Mouse (Mus musculus) lung, embryonic 14.5 days (tissue): ENCODE data around the gene Elf3. TPM values are rescaled to one million over a fixed set of nuclear protein-coding genes. Genes with fewer than 3 reads are reported as not detected.
"Not testable (repeated sequence)": the region's sequence is repeated elsewhere in the genome, so short reads cannot be mapped to it uniquely, and the experiment has no call there.

Experiments used
- ATAC-seq: fragments of 200-750 bp; cut with Nextera tagmentation; 2 replicates; pipeline ENCODE4 v1.8.0; 2017; ENCODE audit warnings: mild to moderate bottlenecking, moderate TSS enrichment, moderate library complexity; ENCODE audit not compliant: insufficient read depth
- DNase-seq: peaks from one replicate; pipeline ENCODE4 v3.0.0-alpha.2; 2015
- H3K27ac ChIP-seq: fragments of 300-500 bp; sonication (generic); 2 replicates; pipeline ENCODE4 v1.5.1; 2014; ENCODE audit warnings: low read depth, mild to moderate bottlenecking, moderate library complexity
- H3K27me3 ChIP-seq: fragments of 300-500 bp; sonication (generic); 2 replicates; pipeline ENCODE4 v1.6.1; 2014; ENCODE audit warnings: low read length, control low read depth; ENCODE audit not compliant: insufficient read depth
- H3K36me3 ChIP-seq: fragments of 300-500 bp; sonication (generic); 2 replicates; pipeline ENCODE4 v1.6.1; 2014; ENCODE audit warnings: control low read depth; ENCODE audit not compliant: insufficient read depth
- H3K4me1 ChIP-seq: fragments of 300-500 bp; sonication (generic); 2 replicates; pipeline ENCODE4 v1.6.1; 2014; ENCODE audit warnings: antibody characterized with exemption, control low read depth; ENCODE audit not compliant: insufficient read depth
- H3K4me2 ChIP-seq: fragments of 300-500 bp; sonication (generic); 2 replicates; pipeline ENCODE4 v1.6.1; 2014; ENCODE audit warnings: mild to moderate bottlenecking
- H3K4me3 ChIP-seq: fragments of 300-500 bp; sonication (generic); 2 replicates; pipeline ENCODE4 v1.5.1; 2014; ENCODE audit warnings: low read depth, low read length
- H3K9ac ChIP-seq: fragments of 300-500 bp; sonication (generic); 2 replicates; pipeline ENCODE4 v1.6.1; 2014
- H3K9me3 ChIP-seq: fragments of 300-500 bp; sonication (generic); 2 replicates; pipeline ENCODE4 v1.6.1; 2016; ENCODE audit warnings: low read depth, low read length, control low read depth
- CTCF ChIP-seq: IDR thresholded peaks from 2 replicates; pipeline ENCODE4 v1.5.1; 2016; ENCODE audit warnings: antibody characterized with exemption, low read depth
- whole genome bisulfite sequencing: fragments of 180-500 bp; shearing (Covaris S2); extraction: QIAGEN DNeasy Blood & Tissue Kit; methylation state at CpG from one replicate; pipeline ENCODE4 v1.1.7; 2014; 5-methylcytosine and 5-hydroxymethylcytosine counted together
- polyA plus RNA-seq: library from polyadenylated mRNA; unstranded; fragments of >200 nt; fragmentation: Nextera tagmentation; extraction: Ambion mirVana; gene quantifications from 2 replicates; pipeline ENCODE4 v1.2.1, GENCODE M21; 2014

The Elf3 gene
- polyA plus RNA-seq, 1 experiment from 2014 or later, result 13.5 TPM

GRCm38 (mm10) chr1:135260931-135261330 lies 2.6 kb upstream of the Elf3 start:
- ATAC-seq (peak; percentile 50), DNase-seq (peak; percentile 74)
- Histone ChIP-seq H3K4me3 (no peak overlapping the region), H3K4me2 (peak overlapping the region; percentile 35; the same call in 1 of the 2 replicates), H3K27me3 (no peaks in the 10 kb centered on the region), H3K27ac (peak overlapping the region; percentile 86), H3K9ac (no peak overlapping the region), H3K4me1 (peaks cover 7% of the 10 kb centered on the region; the same call in 1 of the 2 replicates), H3K36me3 (peaks cover 33% of the 10 kb centered on the region), H3K9me3 (no peaks in the 10 kb centered on the region)
- no peak for TF ChIP-seq CTCF
- WGBS, result 58% methylated on average over 6 of the region's 6 CpGs

DNA sequence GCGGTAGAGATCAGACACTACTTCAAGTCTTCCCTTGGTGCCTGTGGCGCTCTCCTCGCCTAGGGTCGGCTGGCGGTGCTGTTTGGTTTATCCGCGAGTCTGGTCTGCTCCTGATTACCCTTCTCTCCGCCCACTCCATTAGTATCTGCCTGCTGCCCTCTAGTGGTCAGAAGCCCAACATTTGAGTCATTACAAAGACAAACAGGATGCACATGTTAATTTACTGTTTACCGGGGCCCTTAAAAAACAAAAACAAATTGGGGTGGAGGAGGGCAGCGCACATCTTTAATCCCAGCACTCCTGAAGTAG lies 714 bp upstream of the Elf3 start:
- H3K9ac ChIP-seq, result peak overlapping the region; percentile 40
- peaks cover 16% of the 10 kb centered on the region for H3K36me3 ChIP-seq
- no peaks in the 10 kb centered on the region for H3K27me3 ChIP-seq
- peaks cover 7% of the 10 kb centered on the region; the same call in 1 of the 2 replicates for H3K4me1 ChIP-seq
- ATAC-seq, result peak; percentile 79
- no peaks in the 10 kb centered on the region for H3K9me3 ChIP-seq
- H3K27ac ChIP-seq, result peak overlapping the region; percentile 94
- WGBS, result 1% methylated on average over 10 of the region's 10 CpGs
- H3K4me3 ChIP-seq, result peak overlapping the region; percentile 29
- TF ChIP-seq CTCF, result peak; percentile 92
- peak overlapping the region; percentile 66 for H3K4me2 ChIP-seq
- DNase-seq, result peak; percentile 95

DNA sequence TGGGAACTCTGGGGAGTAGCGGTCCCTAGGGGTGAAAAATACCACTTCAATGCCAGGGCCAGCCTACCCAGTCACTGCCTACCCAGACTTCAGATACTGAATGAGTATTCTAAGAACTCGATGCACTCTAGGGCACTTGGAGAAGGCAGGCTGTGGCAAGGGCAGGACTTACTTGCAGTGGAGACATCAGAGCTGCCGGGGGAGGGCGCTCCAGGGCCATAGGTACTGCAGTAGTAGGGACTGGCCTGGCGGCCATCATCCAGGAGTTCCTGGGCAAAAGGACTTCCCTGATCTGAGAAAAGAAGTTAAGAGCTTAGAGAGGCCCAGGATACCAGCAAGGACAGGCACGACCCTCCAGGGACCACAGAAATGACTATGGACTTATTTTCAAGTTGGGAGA lies 2.1 kb downstream of the Elf3 start:
- DNase-seq (no peak), ATAC-seq (no peak)
- 81% methylated on average over 6 of the region's 6 CpGs for WGBS
- Histone ChIP-seq H3K9me3 (no peaks in the 10 kb centered on the region), H3K36me3 (no peaks in the 10 kb centered on the region), H3K9ac (no peak overlapping the region), H3K27me3 (no peaks in the 10 kb centered on the region), H3K4me3 (no peak overlapping the region), H3K27ac (no peak overlapping the region), H3K4me1 (peaks cover 10% of the 10 kb centered on the region), H3K4me2 (no peak overlapping the region)
- no peak for TF ChIP-seq CTCF

DNA sequence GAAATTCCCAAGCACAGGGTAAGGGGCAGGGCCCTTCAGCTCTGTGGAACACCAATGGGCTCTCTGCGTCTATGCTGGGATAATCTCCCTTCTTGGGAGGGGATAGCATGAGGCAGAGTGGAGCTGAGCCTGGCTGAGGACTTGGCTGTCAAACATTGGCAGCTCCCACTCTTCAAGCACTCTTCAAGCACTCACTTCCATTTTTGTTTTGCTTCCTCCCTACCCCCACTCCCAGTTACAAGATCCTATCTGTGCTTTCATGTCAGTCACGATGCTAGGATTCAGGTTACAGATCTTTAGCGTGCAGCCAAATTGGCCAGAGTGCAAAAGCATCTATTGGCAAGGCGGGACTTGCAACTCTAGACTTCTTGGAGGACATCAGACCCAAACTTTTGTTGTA lies 5.5 kb downstream of the Elf3 start:
- ATAC-seq (peak; percentile 66), DNase-seq (peak; percentile 61)
- H3K4me1 ChIP-seq, result peaks cover 3% of the 10 kb centered on the region; the same call in 1 of the 2 replicates
- WGBS, result 14% methylated on average over 4 of the region's 4 CpGs
- H3K27me3 ChIP-seq, result no peaks in the 10 kb centered on the region
- H3K4me3 ChIP-seq, result no peak overlapping the region
- TF ChIP-seq CTCF, result no peak
- H3K9ac ChIP-seq, result no peak overlapping the region
- H3K36me3 ChIP-seq, result no peaks in the 10 kb centered on the region
- no peak overlapping the region for H3K4me2 ChIP-seq
- H3K27ac ChIP-seq, result no peak overlapping the region
- H3K9me3 ChIP-seq, result no peaks in the 10 kb centered on the region

DNA sequence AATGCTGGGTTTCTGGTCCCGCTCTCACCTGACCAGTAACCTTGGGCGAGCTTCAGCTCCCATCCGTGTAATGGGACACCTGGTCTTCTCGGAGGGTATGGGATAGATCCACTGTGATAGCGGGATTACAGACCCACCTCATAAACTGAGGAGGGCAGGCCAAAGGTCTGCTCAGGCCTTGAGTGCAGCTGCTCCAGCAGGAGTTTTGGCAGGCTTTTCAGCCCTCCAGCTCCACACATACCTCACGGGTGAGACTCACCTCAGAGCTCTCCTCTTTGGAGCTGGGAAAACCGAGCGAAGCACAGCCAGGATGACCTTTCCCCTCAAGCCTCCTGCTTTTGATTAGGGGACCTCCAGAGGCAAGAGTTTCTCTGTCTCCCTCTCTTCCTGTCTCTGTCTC lies 7.0 kb downstream of the Elf3 start:
- no peaks in the 10 kb centered on the region for H3K9me3 ChIP-seq
- no peak overlapping the region for H3K9ac ChIP-seq
- no peak for TF ChIP-seq CTCF
- WGBS, result 77% methylated on average over 8 of the region's 8 CpGs
- ATAC-seq (no peak), DNase-seq (no peak)
- H3K4me3 ChIP-seq, result no peak overlapping the region
- H3K36me3 ChIP-seq, result no peaks in the 10 kb centered on the region
- H3K27ac ChIP-seq, result no peak overlapping the region
- H3K4me2 ChIP-seq, result no peak overlapping the region
- H3K4me1 ChIP-seq, result peaks cover 3% of the 10 kb centered on the region; the same call in 1 of the 2 replicates
- H3K27me3 ChIP-seq, result no peaks in the 10 kb centered on the region

DNA sequence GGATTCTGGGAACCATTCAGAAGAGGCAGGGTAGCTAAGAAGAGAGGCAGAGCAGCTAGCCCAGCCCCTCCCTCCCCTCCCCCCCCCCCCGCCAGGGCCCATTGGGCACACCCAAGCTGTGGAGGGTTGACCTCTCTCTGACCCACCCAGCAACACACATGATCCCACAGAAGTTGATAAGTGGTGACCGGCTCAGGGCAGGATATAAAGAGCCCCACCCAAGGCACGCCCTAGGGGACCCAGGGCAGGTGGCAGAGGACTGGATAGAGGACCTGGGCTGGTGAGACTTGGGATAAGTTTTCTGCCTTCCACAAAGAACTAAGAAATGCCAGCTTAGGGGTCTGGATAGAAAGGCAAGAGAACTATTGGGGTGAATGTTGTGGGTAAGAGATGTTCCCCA lies 7.7 kb downstream of the Elf3 start:
- DNase-seq (no peak), ATAC-seq (no peak)
- H3K36me3 ChIP-seq, result no peaks in the 10 kb centered on the region
- no peak for TF ChIP-seq CTCF
- no peak overlapping the region for H3K9ac ChIP-seq
- WGBS, result 37% methylated on average over 3 of the region's 3 CpGs
- no peaks in the 10 kb centered on the region for H3K27me3 ChIP-seq
- no peaks in the 10 kb centered on the region for H3K9me3 ChIP-seq
- no peak overlapping the region for H3K4me2 ChIP-seq
- H3K4me3 ChIP-seq, result no peak overlapping the region
- peaks cover 3% of the 10 kb centered on the region; the same call in 1 of the 2 replicates for H3K4me1 ChIP-seq
- no peak overlapping the region for H3K27ac ChIP-seq

GRCm38 (mm10) chr1:135248434-135248850 lies 9.9 kb downstream of the Elf3 start:
- Histone ChIP-seq H3K9me3 (no peaks in the 10 kb centered on the region), H3K27me3 (no peaks in the 10 kb centered on the region), H3K4me3 (no peak overlapping the region), H3K4me1 (peaks cover 3% of the 10 kb centered on the region; the same call in 1 of the 2 replicates), H3K9ac (peak overlapping the region; percentile 8; the same call in 1 of the 2 replicates), H3K36me3 (no peaks in the 10 kb centered on the region), H3K27ac (no peak overlapping the region), H3K4me2 (peak overlapping the region; percentile 47)
- ATAC-seq (peak; percentile 32; the same call in 1 of the 2 replicates), DNase-seq (peak; percentile 65)
- 7% methylated on average over 15 of the region's 15 CpGs for WGBS
- no peak for TF ChIP-seq CTCF

DNA sequence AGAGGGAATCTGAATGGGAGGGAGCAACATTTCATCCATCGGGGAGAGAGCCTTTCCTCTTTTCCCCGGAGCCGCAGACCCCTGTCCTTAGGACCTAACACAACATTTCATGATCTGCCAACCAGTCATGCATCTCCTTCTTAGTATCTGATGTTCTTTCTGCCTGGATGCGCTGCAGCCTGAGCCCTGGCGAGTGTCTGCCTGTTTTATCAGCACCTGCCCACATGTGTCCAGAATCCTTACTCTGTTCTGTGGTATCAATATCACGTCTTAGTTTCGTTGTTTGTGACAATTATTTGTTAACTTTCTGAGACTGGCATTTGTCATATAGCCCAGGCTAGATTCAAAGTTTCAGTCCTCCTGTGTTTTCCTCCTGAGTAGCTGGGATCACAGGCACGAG lies 14.4 kb downstream of the Elf3 start:
- DNase-seq (no peak), ATAC-seq (no peak)
- no peak overlapping the region for H3K4me2 ChIP-seq
- no peak overlapping the region for H3K9ac ChIP-seq
- H3K36me3 ChIP-seq, result no peaks in the 10 kb centered on the region
- TF ChIP-seq CTCF, result no peak
- no peaks in the 10 kb centered on the region for H3K4me1 ChIP-seq
- 67% methylated on average over 8 of the region's 8 CpGs for WGBS
- no peak overlapping the region for H3K27ac ChIP-seq
- no peaks in the 10 kb centered on the region for H3K27me3 ChIP-seq
- no peaks in the 10 kb centered on the region for H3K9me3 ChIP-seq
- H3K4me3 ChIP-seq, result no peak overlapping the region

DNA sequence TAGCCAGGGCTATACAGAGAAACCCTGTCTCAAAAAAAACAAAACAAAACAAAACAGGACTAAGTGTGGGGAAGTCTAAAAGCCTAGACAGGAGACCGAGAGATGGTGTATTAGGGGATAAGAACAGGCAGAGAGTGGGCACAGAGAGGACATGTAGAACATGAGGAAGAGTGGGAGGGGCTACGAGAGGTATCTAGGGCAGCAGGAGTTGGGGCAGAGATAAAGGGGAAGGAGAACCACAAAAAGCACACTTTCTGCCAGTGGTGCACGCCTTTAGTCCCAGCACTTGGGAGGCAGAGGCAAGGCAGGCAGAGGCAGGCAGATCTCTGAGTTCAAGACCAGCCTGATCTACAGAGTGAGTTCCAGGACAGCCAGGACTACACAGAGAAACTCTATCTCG lies 18.2 kb downstream of the Elf3 start:
- H3K9ac ChIP-seq, H3K4me1 ChIP-seq, H3K36me3 ChIP-seq, H3K27me3 ChIP-seq, DNase-seq, H3K4me3 ChIP-seq, H3K4me2 ChIP-seq, ATAC-seq, H3K9me3 ChIP-seq, H3K27ac ChIP-seq: not testable (repeated sequence)
- WGBS, result 85% methylated on average over 4 of the region's 4 CpGs
